Mouse (Mus musculus) macrophage (primary cell): Measurements from ENCODE around the gene Sema6d. TPM values are rescaled to one million over a fixed set of nuclear protein-coding genes. Genes with fewer than 3 reads are reported as not detected.

Source experiments
- H3K27ac ChIP-seq: fragments of 350-480 bp; formaldehyde crosslinking; 2 replicates; pipeline ENCODE4 v1.9.0; 2021
- H3K36me3 ChIP-seq: fragments of 350-480 bp; formaldehyde crosslinking; 2 replicates; pipeline ENCODE4 v1.9.0; 2021; ENCODE audit errors: inconsistent target
- H3K4me3 ChIP-seq: fragments of 350-480 bp; formaldehyde crosslinking; 2 replicates; pipeline ENCODE4 v1.9.0; 2021; ENCODE audit errors: inconsistent target
- H3K79me2 ChIP-seq: fragments of 350-480 bp; formaldehyde crosslinking; 2 replicates; pipeline ENCODE4 v1.9.0; 2021; ENCODE audit errors: inconsistent target
- WGBS: methylation state at CpG from one replicate; pipeline ENCODE4 v1.1.7; 2026; ENCODE audit warnings: inconsistent platforms; ENCODE audit not compliant: missing documents; 5-methylcytosine and 5-hydroxymethylcytosine counted together
- polyA plus RNA-seq: library from polyadenylated mRNA; stranded (reverse); fragments of 250-400 nt; gene quantifications from 3 replicates; pipeline ENCODE4 v1.2.4, GENCODE M21; 2018; ENCODE audit warnings: inconsistent platforms

Gene Sema6d
- polyA plus RNA-seq, 1 experiment from 2014 or later, result 1.1 TPM

DNA sequence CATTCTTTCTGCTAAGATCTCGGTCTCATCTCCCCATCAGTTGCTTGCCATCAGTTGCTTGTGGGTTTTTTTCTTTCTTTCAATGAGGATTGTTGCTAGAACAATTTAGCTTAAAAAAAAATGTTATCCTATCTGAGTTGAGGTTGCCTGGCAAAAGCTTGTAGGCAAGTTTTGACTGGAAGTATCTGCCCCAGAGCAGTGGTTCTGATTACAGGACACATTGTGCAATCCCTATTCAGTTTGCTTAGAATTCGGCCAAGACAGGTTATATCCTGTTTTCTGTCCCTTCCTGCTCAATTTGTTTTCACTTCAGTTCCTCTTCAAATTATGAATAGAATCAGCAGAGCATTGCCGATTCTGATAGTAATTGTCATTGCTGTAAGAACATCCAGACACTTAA is 552.4 kb downstream of the Sema6d start:
- WGBS, result 79% methylated on average over 3 of the region's 3 CpGs
- Histone ChIP-seq H3K79me2 (no peaks in the 10 kb centered on the region), H3K4me3 (no peak overlapping the region), H3K36me3 (no peaks in the 10 kb centered on the region), H3K27ac (no peak overlapping the region)

GRCm38 (mm10) chr2:124650609-124651008 is 560.8 kb downstream of the Sema6d start:
- 100% methylated on average over 2 of the region's 2 CpGs for WGBS
- Histone ChIP-seq H3K36me3 (no peaks in the 10 kb centered on the region), H3K27ac (no peak overlapping the region), H3K4me3 (no peak overlapping the region), H3K79me2 (no peaks in the 10 kb centered on the region)

DNA sequence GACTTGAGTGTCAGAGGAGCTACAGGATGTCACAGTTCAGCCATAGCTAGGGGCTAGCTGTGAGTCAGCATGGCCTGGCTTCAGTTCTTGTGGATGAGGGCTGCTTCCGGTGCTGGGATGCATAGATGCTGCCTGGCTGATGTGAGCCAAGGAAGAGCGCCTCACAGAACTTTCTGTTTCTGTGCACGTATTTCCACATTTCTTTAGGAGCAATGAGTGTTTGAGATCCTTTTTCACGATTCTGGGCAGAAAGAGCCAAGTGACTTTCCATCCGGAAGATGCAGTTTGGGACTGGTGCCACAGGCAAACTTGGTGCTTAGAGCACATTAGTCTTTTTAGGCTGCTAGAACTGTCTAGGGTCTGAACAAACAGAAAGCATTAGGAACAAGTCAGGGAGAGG is 561.4 kb downstream of the Sema6d start:
- no peak overlapping the region for H3K4me3 ChIP-seq
- no peaks in the 10 kb centered on the region for H3K79me2 ChIP-seq
- no peak overlapping the region for H3K27ac ChIP-seq
- H3K36me3 ChIP-seq, result no peaks in the 10 kb centered on the region
- 92% methylated on average over 5 of the region's 5 CpGs for WGBS

- 90% methylated on average over 7 of the region's 7 CpGs for WGBS
- Histone ChIP-seq H3K27ac (no peak overlapping the region), H3K36me3 (no peaks in the 10 kb centered on the region), H3K79me2 (no peaks in the 10 kb centered on the region), H3K4me3 (no peak overlapping the region)
These were observed 563.4 kb downstream of the Sema6d start for GRCm38 (mm10) chr2:124653161-124653560.

GRCm38 (mm10) chr2:124657358-124657757 is 567.6 kb downstream of the Sema6d start:
- Histone ChIP-seq H3K79me2 (no peaks in the 10 kb centered on the region), H3K27ac (no peak overlapping the region), H3K4me3 (no peak overlapping the region), H3K36me3 (no peaks in the 10 kb centered on the region)
- 90% methylated on average over 11 of the region's 11 CpGs for WGBS

GRCm38 (mm10) chr2:124658374-124658773 is 568.6 kb downstream of the Sema6d start:
- H3K27ac ChIP-seq, result no peak overlapping the region
- H3K4me3 ChIP-seq, result no peak overlapping the region
- no peaks in the 10 kb centered on the region for H3K79me2 ChIP-seq
- H3K36me3 ChIP-seq, result no peaks in the 10 kb centered on the region
- 88% methylated on average over 14 of the region's 14 CpGs for WGBS

DNA sequence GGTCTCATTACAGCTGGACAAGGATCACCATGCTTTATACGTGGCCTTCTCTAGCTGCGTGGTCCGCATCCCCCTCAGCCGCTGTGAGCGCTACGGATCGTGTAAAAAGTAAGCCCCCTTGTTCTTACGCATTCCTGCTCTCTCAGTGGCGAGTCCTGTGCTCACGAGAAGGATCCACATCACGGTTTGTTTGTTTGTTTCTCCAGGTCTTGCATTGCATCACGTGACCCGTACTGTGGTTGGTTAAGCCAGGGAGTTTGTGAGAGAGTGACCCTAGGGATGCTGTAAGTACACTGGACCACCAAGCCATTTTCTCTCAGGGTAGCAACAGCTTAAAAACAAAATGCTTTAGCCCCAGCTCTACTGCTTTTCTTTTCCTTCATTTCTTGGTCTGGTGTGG is 569.8 kb downstream of the Sema6d start:
- Histone ChIP-seq H3K79me2 (no peaks in the 10 kb centered on the region), H3K4me3 (no peak overlapping the region), H3K27ac (no peak overlapping the region), H3K36me3 (no peaks in the 10 kb centered on the region)
- WGBS, result 85% methylated on average over 13 of the region's 13 CpGs

GRCm38 (mm10) chr2:124660686-124661085 is 570.9 kb downstream of the Sema6d start:
- 95% methylated on average over 5 of the region's 5 CpGs for WGBS
- no peaks in the 10 kb centered on the region for H3K79me2 ChIP-seq
- H3K27ac ChIP-seq, result no peak overlapping the region
- H3K4me3 ChIP-seq, result no peak overlapping the region
- H3K36me3 ChIP-seq, result no peaks in the 10 kb centered on the region

DNA sequence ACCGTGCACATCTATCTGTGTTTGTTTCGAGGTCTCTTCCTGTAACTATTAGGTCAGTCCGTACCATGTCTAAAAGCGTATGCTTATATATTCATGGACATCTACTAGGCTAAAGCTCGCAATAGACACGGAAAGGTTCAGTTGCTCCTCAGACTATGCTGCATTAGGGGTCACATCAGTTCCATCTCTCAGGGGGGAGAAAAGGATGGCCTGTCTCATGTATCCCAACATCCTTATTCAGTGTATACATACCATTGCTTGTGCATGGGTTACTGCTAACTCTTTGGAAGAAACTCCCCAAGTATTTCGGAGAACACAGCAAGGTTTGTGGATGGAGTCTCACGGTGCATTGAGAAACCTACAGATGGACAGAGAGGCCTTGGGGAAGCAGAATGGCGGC is 571.5 kb downstream of the Sema6d start:
- no peaks in the 10 kb centered on the region for H3K79me2 ChIP-seq
- 93% methylated on average over 9 of the region's 9 CpGs for WGBS
- no peaks in the 10 kb centered on the region for H3K36me3 ChIP-seq
- H3K27ac ChIP-seq, result no peak overlapping the region
- H3K4me3 ChIP-seq, result no peak overlapping the region

DNA sequence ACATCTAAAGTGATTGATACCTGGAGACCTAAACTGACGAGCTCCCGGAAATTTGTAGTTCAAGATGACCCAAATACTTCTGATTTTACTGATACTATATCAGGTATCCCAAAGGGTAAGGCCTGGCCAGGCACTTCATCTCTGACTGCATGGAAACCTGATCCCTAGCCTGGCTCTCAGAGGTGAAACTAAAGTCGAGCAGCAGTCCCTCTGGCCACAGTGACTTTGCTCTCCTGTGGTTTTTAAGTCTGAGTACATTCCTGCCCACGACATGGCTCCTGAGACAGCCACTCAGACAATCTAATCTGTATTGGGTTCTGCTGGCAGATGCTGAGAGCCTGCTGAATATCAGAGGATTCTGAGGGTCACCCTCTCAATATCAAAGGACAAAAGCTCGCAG is 572.5 kb downstream of the Sema6d start:
- no peaks in the 10 kb centered on the region for H3K36me3 ChIP-seq
- WGBS, result 56% methylated on average over 5 of the region's 5 CpGs
- H3K27ac ChIP-seq, result no peak overlapping the region

DNA sequence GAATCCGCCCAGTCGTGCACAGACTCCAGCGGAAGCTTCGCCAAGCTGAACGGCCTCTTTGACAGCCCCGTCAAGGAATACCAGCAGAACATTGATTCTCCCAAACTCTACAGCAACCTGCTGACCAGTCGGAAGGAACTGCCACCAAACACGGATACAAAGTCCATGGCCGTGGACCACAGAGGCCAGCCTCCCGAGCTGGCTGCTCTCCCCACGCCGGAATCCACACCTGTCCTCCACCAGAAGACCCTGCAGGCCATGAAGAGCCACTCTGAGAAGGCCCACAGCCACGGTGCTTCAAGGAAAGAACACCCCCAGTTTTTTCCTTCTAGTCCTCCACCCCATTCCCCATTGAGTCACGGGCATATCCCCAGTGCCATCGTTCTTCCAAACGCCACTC is 574.4 kb downstream of the Sema6d start:
- 95% methylated on average over 15 of the region's 16 CpGs for WGBS
- Histone ChIP-seq H3K79me2 (no peaks in the 10 kb centered on the region), H3K36me3 (no peaks in the 10 kb centered on the region)

More for the DNA sequence above, 572.5 kb downstream of the Sema6d start:
- no peak overlapping the region for H3K4me3 ChIP-seq
- no peaks in the 10 kb centered on the region for H3K79me2 ChIP-seq

GRCm38 (mm10) chr2:124668431-124668830 is 578.7 kb downstream of the Sema6d start:
- H3K36me3 ChIP-seq, result no peaks in the 10 kb centered on the region
- no peak overlapping the region for H3K27ac ChIP-seq
- H3K4me3 ChIP-seq, result no peak overlapping the region
- 100% methylated on average over 1 of the region's 1 CpGs for whole genome bisulfite sequencing
- no peaks in the 10 kb centered on the region for H3K79me2 ChIP-seq

More for the DNA sequence above, 574.4 kb downstream of the Sema6d start:
- Histone ChIP-seq H3K4me3 (no peak overlapping the region), H3K27ac (no peak overlapping the region)

GRCm38 (mm10) chr2:124673117-124673516 is 583.3 kb downstream of the Sema6d start:
- no peaks in the 10 kb centered on the region for H3K79me2 ChIP-seq
- H3K4me3 ChIP-seq, result no peak overlapping the region
- H3K27ac ChIP-seq, result no peak overlapping the region
- H3K36me3 ChIP-seq, result no peaks in the 10 kb centered on the region

- Histone ChIP-seq H3K4me3 (no peak overlapping the region), H3K36me3 (no peaks in the 10 kb centered on the region), H3K27ac (peak overlapping the region; percentile 77), H3K79me2 (no peaks in the 10 kb centered on the region)
- 14% methylated on average over 5 of the region's 5 CpGs for WGBS
These were observed 594.7 kb downstream of the Sema6d start for GRCm38 (mm10) chr2:124684481-124684901.

DNA sequence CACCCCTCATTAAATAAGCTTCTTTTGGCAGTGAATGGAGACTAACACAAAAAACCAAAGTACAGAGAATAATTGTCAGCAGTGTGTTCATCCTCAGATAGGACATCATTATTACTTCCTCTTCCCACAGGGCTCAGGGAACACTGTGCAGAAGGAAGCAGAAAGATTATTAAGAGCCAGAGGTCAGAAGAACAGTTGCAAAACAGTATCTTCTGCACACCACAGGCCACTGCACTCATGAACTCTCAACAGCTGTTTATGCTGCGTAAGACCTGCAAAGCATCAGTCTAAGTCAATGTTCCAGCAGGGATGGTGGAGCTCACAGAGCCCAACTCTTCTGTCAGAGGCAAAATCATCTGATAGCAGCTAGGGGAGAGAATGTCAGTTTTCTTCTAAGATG is 600.6 kb downstream of the Sema6d start:
- no peaks in the 10 kb centered on the region for H3K79me2 ChIP-seq
- H3K4me3 ChIP-seq, result no peak overlapping the region
- no peaks in the 10 kb centered on the region for H3K36me3 ChIP-seq
- WGBS, result 78% methylated on average over 1 of the region's 1 CpGs
- H3K27ac ChIP-seq, result no peak overlapping the region

DNA sequence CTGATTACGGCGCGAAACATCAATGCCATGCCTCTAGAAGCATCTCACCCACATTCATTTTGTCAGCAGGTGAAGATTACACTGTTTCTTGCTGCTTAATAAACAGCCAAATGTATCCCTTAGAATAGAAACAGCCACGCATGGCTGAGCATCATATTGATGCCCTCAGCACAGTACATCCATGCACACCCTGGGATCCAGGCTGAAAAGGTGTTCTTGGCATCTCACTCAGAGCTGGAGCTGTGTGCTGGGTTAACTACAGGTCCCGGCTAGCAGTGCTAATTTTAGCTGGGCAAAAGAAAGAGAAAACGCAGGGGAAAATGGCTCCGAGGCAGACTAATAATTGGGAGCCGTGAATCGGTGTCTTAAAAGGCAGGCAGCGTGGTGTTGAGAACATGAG is 612.9 kb downstream of the Sema6d start:
- no peaks in the 10 kb centered on the region for H3K36me3 ChIP-seq
- 96% methylated on average over 10 of the region's 10 CpGs for WGBS
- H3K27ac ChIP-seq, result no peak overlapping the region
- H3K79me2 ChIP-seq, result no peaks in the 10 kb centered on the region
- H3K4me3 ChIP-seq, result no peak overlapping the region
